Mouse (Mus musculus) liver, embryonic 14.5 days (tissue): ENCODE measurements around the gene Slc38a8.

Experiments
- CTCF ChIP-seq: IDR thresholded peaks from 2 replicates; pipeline ENCODE4 v1.5.1; 2016; ENCODE audit warnings: antibody characterized with exemption, low read depth, control low read depth
- EP300 ChIP-seq: IDR thresholded peaks from 2 replicates; pipeline ENCODE4 v1.6.1; 2016; ENCODE audit warnings: antibody characterized with exemption, low read depth

DNA sequence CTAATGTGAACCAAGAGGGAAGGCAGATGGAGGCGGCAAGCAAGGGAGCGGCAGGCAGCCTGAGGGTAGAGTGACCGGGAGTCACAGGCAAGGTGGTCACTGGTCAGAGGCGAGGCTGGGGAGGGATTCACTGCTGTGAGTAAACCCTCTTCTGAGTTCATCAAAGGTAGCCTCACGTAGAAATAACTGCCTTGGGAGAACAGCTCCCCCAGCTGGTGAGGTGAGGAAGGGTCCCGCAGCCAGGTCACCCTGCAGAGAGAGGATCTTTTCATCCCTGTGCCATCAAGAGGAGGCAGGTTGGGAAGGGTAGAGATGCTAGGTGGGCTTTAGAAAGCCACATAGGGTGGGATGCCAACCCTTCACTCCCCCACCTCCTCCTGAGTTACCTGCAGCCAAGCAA, 4.7 kb downstream of the Slc38a8 start:
- peak; percentile 78 for TF ChIP-seq CTCF
- TF ChIP-seq EP300 = no peak
